20 mouse cellular contexts compared by ENCODE assay signal in genomic region chr10:9733861-9734260, GRCm38 (mm10). TPM values are rescaled to one million over a fixed set of nuclear protein-coding genes. Genes with fewer than 3 reads are reported as not detected.
DNase-seq lines count a peak whose midpoint lies in the region; ATAC-seq and TF ChIP-seq lines count a peak whose summit lies in the region.
"Had no signal": no experiment of that assay in that cellular context is flagged by ENCODE, and none has a peak within 500 bp of the region (broad histone marks: within the 10 kb centered on the region; RNA-seq: fewer than 3 reads in every experiment).

No protein-coding gene starts in this region.

- no peak overlapping the region for H3K4me2 ChIP-seq in forebrain, embryonic 13.5 days
- H3K4me2 ChIP-seq in forebrain, postnatal 0 days (ENCODE audit: low read depth), result no peak overlapping the region
- H3K4me2 ChIP-seq: embryonic facial prominence, embryonic 13.5 days; forebrain, embryonic 12.5 days had no signal

- no peak for TF ChIP-seq CTCF in forebrain, postnatal 0 days (IDR thresholded peaks at IDR 0.05; ENCODE audit: low read depth)
- no peak for TF ChIP-seq CTCF in brain, embryonic 14.5 days (IDR thresholded peaks at IDR 0.05; ENCODE audit: borderline replicate concordance, extremely low read depth, insufficient read depth, insufficient read length)

- WGBS in forebrain, embryonic 13.5 days, result 45% methylated on average over 3 of the region's 3 CpGs
- WGBS in forebrain, postnatal 0 days, result 34% methylated on average over 3 of the region's 3 CpGs

- 0 out of 2 replicates have a peak, but pooled peaks have one; percentile 38 for ATAC-seq in forebrain, embryonic 13.5 days
- no peak for ATAC-seq in forebrain, postnatal 0 days
- ATAC-seq: forebrain, embryonic 16.5 days; Patski had no signal

- H3K27ac ChIP-seq in forebrain, embryonic 13.5 days, result no peak overlapping the region
- no peak overlapping the region for H3K27ac ChIP-seq in forebrain, postnatal 0 days (ENCODE audit: low read depth, low read length)
- H3K27ac ChIP-seq: embryonic facial prominence, embryonic 13.5 days; forebrain, embryonic 12.5 days had no signal

- TF ChIP-seq POLR2A in brain, embryonic 14.5 days (IDR thresholded peaks at IDR 0.05; ENCODE audit: borderline replicate concordance, extremely low read depth, insufficient read depth, insufficient read length, poor library complexity, severe bottlenecking), result no peak

- H3K27me3 ChIP-seq in forebrain, embryonic 13.5 days, result no peaks in the 10 kb centered on the region
- H3K27me3 ChIP-seq in forebrain, postnatal 0 days (ENCODE audit: insufficient read depth, low read length), result no peaks in the 10 kb centered on the region
- H3K27me3 ChIP-seq: embryonic facial prominence, embryonic 13.5 days; forebrain, embryonic 12.5 days; Patski had no signal

- no peaks in the 10 kb centered on the region for H3K9me3 ChIP-seq in forebrain, embryonic 13.5 days (replicated peaks)
- H3K9me3 ChIP-seq in forebrain, postnatal 0 days (ENCODE audit: low read length), result no peaks in the 10 kb centered on the region
- H3K9me3 ChIP-seq: embryonic facial prominence, embryonic 13.5 days; forebrain, embryonic 12.5 days had no signal

- no peak overlapping the region for H3K9ac ChIP-seq in forebrain, embryonic 13.5 days
- no peak overlapping the region for H3K9ac ChIP-seq in forebrain, postnatal 0 days
- H3K9ac ChIP-seq: embryonic facial prominence, embryonic 13.5 days; forebrain, embryonic 12.5 days had no signal

- H3K4me1 ChIP-seq in forebrain, embryonic 13.5 days, result no peaks in the 10 kb centered on the region
- H3K4me1 ChIP-seq in forebrain, postnatal 0 days (ENCODE audit: insufficient read depth), result no peaks in the 10 kb centered on the region
- H3K4me1 ChIP-seq: forebrain, embryonic 12.5 days had no signal

- no peak overlapping the region for H3K4me3 ChIP-seq in forebrain, embryonic 13.5 days
- no peak overlapping the region for H3K4me3 ChIP-seq in forebrain, postnatal 0 days (ENCODE audit: low read depth, low read length)
- H3K4me3 ChIP-seq: embryonic facial prominence, embryonic 13.5 days; forebrain, embryonic 12.5 days had no signal

- DNase-seq in forebrain, postnatal 0 days, result no peak
- DNase-seq in heart, adult 11 months, result peak; percentile 57
- DNase-seq in heart, adult 18-20 months, result no peak
- peak; percentile 76 for DNase-seq in brain, embryonic 14.5 days (ENCODE audit: low read depth)
- DNase-seq in T-cell, adult 2 months (ENCODE audit: low spot score), result no peak
- DNase-seq: adrenal gland, adult 2 months; adrenal gland, postnatal 10 days; adrenal gland, postnatal 25 days; cerebellum, adult 11-12 months; cerebellum, adult 2 months; cerebellum, adult 9-10 months; cerebellum, postnatal 10 days; cerebellum, postnatal 25 days had no signal

- H3K36me3 ChIP-seq in forebrain, embryonic 13.5 days (ENCODE audit: poor library complexity, severe bottlenecking), result no peaks in the 10 kb centered on the region
- no peaks in the 10 kb centered on the region for H3K36me3 ChIP-seq in forebrain, postnatal 0 days (ENCODE audit: insufficient read depth)
- H3K36me3 ChIP-seq: embryonic facial prominence, embryonic 13.5 days; forebrain, embryonic 12.5 days had no signal

RNA-seq across cellular contexts. Expression of gene Samd5, which starts 58.9 kb away (rescaled TPM):
- polyA plus RNA-seq in forebrain, embryonic 13.5 days (2015; fragmentation: Nextera tagmentation; extraction: Ambion mirVana), result 3.7 and 3.9 TPM in 2 replicates
- total RNA-seq in forebrain, postnatal 0 days (2014; rRNA removed), result 9.8 and 12.8 TPM in 2 replicates
- 1.9 and 4.1 TPM in 2 replicates for polyA plus RNA-seq in forebrain, postnatal 0 days (2015; fragmentation: Nextera tagmentation; extraction: Ambion mirVana)
- 1 to 10 TPM; 2.3 to 3.1 TPM for total RNA-seq in heart, adult 18-20 months (2021)
- 5.4 and 11.1 TPM in 2 replicates for polyA plus RNA-seq in brain, embryonic 14.5 days (2012; rRNA removed)
- total RNA-seq: MEL had no signal
- polyA plus RNA-seq: C2C12 had no signal

Comparison
In these comparisons a context has a peak if more than half of its experiments do, and no peak if none do; other contexts are left out.
1. DNase-seq: peak in heart, adult 11 months (single experiment) and brain, embryonic 14.5 days (single experiment); none in forebrain, postnatal 0 days (single experiment), heart, adult 18-20 months (0 of 2) and T-cell, adult 2 months (single experiment).